Mouse (Mus musculus) hematopoietic stem cell, adult 5-6 weeks (primary cell): ENCODE data around the gene Cmtm5. TPM values are rescaled to one million over a fixed set of nuclear protein-coding genes. Genes with fewer than 3 reads are reported as not detected.
"Not testable (repeated sequence)": the region's sequence is repeated elsewhere in the genome, so short reads cannot be mapped to it uniquely, and the experiment has no call there.

ENCODE experiments used
- ATAC-seq, 2 experiments: fragments of 125-278 bp in 1 of 2; replicated peaks in 1 of 2; 2 replicates each; pipeline ENCODE4 v1.8.0; 2016 to 2017; ENCODE audit warnings: inconsistent platforms in 2 of 2, mild to moderate bottlenecking in 2 of 2, moderate number of reproducible peaks in 2 of 2, low read depth in 1 of 2, moderate TSS enrichment in 1 of 2; ENCODE audit not compliant: low FRiP score in 2 of 2, poor library complexity in 2 of 2, severe bottlenecking in 2 of 2, insufficient read depth in 1 of 2, low TSS enrichment in 1 of 2
- total RNA-seq: library from RNA; stranded (forward); fragments of 172-1452, 232-1000 nt; gene quantifications from 2 replicates; pipeline ENCODE4 v1.2.3, GENCODE M21; 2017

Cmtm5 gene
- total RNA-seq, 1 experiment from 2014 or later = not detected

- ATAC-seq = no peak
Measured at GRCm38 (mm10) chr14:54967874-54968273, 31.8 kb downstream of the Cmtm5 start.

- ATAC-seq = no peak
Measured at GRCm38 (mm10) chr14:54968344-54968743, 32.3 kb downstream of the Cmtm5 start.

DNA sequence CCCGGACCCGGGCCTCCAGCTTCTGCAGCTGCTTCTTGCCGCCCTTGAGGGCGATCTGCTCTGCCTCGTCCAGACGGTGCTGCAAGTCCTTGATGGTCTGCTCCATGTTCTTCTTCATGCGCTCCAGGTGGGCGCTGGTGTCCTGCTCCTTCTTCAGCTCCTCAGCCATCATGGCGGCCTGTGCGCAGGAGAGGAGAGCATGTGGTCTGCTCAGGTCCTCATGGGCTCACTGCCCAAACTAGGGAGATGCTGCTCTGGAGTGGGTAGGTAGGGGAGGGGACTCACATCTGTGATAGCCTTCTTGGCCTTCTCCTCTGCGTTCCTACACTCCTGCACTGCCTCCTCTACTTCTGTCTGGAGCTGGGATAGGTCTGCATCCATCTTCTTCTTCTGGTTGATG lies 36.7 kb downstream of the Cmtm5 start:
- not testable (repeated sequence) for ATAC-seq

DNA sequence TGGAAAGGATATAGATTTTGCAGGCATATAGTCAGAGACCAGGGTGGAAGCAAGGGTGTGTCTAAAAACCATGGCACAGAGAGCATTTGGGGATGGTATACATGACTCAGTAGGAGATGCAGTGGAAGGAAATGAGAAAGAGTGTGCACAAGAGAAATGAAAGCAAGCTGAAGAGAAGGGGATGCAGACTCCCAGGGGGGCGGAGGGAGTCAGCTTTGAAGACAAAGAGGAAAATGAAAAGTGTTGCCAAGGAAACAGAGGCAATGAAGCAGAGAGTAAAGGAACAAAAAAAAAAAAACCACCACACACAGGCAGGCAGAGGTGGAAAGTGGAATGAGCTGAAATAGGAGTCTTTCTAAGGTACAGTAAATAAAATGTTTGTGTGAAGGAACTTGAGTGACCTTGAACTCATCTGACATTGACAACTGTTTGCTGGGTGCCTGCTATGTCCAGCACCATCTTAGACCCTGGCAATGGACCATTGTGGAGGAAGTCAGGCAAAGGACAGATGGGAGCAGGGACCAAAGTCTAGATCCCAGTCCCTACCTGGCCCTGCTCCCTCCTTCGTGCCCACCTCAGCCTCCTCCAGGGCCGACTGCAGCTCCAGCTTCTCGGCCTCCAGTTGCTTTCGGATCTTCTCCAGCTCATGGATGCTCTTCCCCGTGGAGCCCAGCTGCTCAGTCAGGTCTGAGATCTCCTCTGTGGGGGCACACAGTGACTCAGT lies 38.2 kb downstream of the Cmtm5 start:
- no peak for ATAC-seq

GRCm38 (mm10) chr14:54976633-54977032 lies 40.6 kb downstream of the Cmtm5 start, which contains the start of gene Gm17428:
Gene Gm17428, plus strand, starts transcription at chr14:54976933.
- no peak for ATAC-seq

DNA sequence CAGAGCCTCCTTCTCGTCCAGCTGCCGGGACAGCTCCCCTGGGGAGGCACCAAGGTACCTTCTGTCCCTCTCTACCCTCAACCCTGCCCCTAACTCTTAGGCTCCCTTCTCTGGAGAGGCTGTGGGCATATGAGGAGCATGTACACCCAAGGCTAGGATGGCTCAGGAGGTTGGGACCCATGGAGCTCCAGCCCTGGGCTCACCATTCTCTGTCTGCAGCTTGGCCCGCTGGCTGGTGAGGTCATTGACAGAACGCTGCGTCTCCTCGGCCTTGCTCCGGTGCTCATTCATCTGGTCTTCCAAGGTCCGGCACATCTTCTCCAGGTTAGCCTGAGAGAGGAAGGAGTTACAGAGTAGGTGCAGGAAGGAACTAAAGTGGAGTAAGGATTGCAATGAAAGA lies 42.6 kb downstream of the Cmtm5 start:
- no peak for ATAC-seq

DNA sequence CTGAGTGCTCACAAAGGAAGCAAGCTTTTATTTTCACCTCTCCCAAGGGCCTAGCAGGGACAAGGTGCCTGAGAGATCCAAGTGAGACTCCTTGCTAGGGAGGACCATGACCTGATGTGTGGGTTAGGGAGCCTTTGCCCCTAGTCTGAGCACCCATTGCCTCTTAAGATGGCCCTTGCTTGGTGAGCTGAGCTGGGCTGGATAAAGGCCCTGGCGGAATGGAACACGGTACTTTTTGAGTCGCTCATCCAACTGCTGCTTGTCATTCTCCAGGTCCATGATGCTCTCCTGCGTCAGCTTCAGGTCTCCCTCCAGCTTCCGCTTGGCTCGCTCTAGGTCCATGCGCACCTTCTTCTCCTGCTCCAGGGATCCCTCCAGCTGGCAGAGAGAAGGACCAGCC lies 45.9 kb downstream of the Cmtm5 start:
- ATAC-seq = no peak

DNA sequence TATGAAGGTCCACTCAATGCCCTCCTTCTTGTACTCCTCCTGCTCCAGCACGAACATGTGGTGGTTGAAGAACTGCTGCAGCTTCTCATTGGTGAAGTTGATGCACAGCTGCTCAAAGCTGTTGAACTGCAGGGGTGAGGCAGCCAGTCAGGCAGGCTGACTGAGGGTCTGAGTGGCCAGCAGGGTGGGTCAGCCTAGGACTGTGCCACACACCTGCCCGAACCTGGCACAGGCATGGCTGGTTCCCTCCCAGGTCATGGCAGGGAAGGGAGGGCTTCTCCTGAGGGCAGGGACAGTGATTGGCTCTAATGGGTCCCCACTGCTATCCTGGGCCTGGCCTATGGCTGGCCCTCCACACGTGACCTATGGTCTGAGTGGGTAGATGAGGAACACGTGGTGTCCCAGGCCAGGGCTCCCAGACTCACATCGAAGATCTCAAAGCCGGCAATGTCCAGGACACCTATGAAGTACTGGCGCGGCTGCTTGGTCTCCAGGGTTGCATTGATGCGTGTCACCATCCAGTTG lies 52.4 kb downstream of the Cmtm5 start:
- not testable (repeated sequence) for ATAC-seq

Other genes starting within 250 kb of the Cmtm5 start
- 261 and 357 TPM in 2 replicates for gene Acin1, start 249.3 kb upstream of the Cmtm5 start, total RNA-seq
- 1.1 TPM in 1 of 2 replicates, not detected in the other for gene Gm29776, start 237.4 kb upstream of the Cmtm5 start, total RNA-seq
- gene Cebpe, start 224.1 kb upstream of the Cmtm5 start, total RNA-seq = 11.4 and 25.4 TPM in 2 replicates
- 2.3 and 3.2 TPM in 2 replicates for gene Slc7a8, start 154.3 kb upstream of the Cmtm5 start, total RNA-seq
- not detected in 2 replicates for gene Rnf212b, start 122.1 kb upstream of the Cmtm5 start, total RNA-seq
- 11.3 and 19.1 TPM in 2 replicates for gene Homez, start 65.3 kb upstream of the Cmtm5 start, total RNA-seq
- gene Ppp1r3e, start 58.7 kb upstream of the Cmtm5 start, total RNA-seq = 2.6 and 3.6 TPM in 2 replicates
- gene Bcl2l2, start 52.9 kb upstream of the Cmtm5 start, total RNA-seq = 6.1 and 13.1 TPM in 2 replicates
- gene Gm20521, start 52.8 kb upstream of the Cmtm5 start, total RNA-seq = not detected in 2 replicates
- gene Pabpn1, start 43.8 kb upstream of the Cmtm5 start, total RNA-seq = 268 and 313 TPM in 2 replicates
- 0.94 and 4.6 TPM in 2 replicates for gene Slc22a17, start 23.1 kb upstream of the Cmtm5 start, total RNA-seq
- gene Efs, start 10.1 kb upstream of the Cmtm5 start, total RNA-seq = not detected in 2 replicates
- gene Il25, start 3.6 kb upstream of the Cmtm5 start, total RNA-seq = not detected in 2 replicates
- not detected in 2 replicates for gene Myh6, start 30.7 kb downstream of the Cmtm5 start, total RNA-seq
- gene Gm17428, start 40.7 kb downstream of the Cmtm5 start, total RNA-seq = not detected in 2 replicates
- gene Myh7, start 58.4 kb downstream of the Cmtm5 start, total RNA-seq = not detected in 2 replicates
- 58.0 and 66.5 TPM in 2 replicates for gene Ngdn, start 79.2 kb downstream of the Cmtm5 start, total RNA-seq
- 3.1 and 3.8 TPM in 2 replicates for gene Zfhx2, start 156.1 kb downstream of the Cmtm5 start, total RNA-seq
- gene Thtpa, start 158.5 kb downstream of the Cmtm5 start, total RNA-seq = 9.0 and 17.9 TPM in 2 replicates
- 17.2 and 23.9 TPM in 2 replicates for gene Ap1g2, start 170.3 kb downstream of the Cmtm5 start, total RNA-seq
- not detected in 2 replicates for gene Jph4, start 180.7 kb downstream of the Cmtm5 start, total RNA-seq